Mouse (Mus musculus) forebrain, embryonic 14.5 days (tissue): ENCODE data around the gene Siva1. TPM values are rescaled to one million over a fixed set of nuclear protein-coding genes. Genes with fewer than 3 reads are reported as not detected.

Experiments used
- ATAC-seq: fragments of 200-750 bp; cut with Nextera tagmentation; 2 replicates; pipeline ENCODE4 v1.8.0; 2017; ENCODE audit warnings: mild to moderate bottlenecking, moderate library complexity
- DNase-seq: peaks from one replicate; pipeline ENCODE4 v3.0.0-alpha.2; 2015; ENCODE audit warnings: low spot score
- H3K27ac ChIP-seq: fragments of 300-500 bp; sonication (generic); 2 replicates; pipeline ENCODE4 v1.5.1; 2014; ENCODE audit warnings: low read depth, mild to moderate bottlenecking, control low read depth, low read length, moderate library complexity
- H3K27me3 ChIP-seq: fragments of 300-500 bp; sonication (generic); replicated peaks from 2 replicates; pipeline ENCODE4 v1.6.1; 2014; ENCODE audit warnings: low read length, control low read depth, mixed read lengths; ENCODE audit not compliant: control insufficient read depth, insufficient read depth
- H3K36me3 ChIP-seq: fragments of 300-500 bp; sonication (generic); 2 replicates; pipeline ENCODE4 v1.6.1; 2014; ENCODE audit warnings: low read length, control low read depth; ENCODE audit not compliant: control insufficient read depth, insufficient read depth
- H3K4me1 ChIP-seq: fragments of 300-500 bp; sonication (generic); 2 replicates; pipeline ENCODE4 v1.6.1; 2014; ENCODE audit warnings: antibody characterized with exemption, low read length, control low read depth; ENCODE audit not compliant: control insufficient read depth, insufficient read depth
- H3K4me2 ChIP-seq: fragments of 300-500 bp; sonication (generic); 2 replicates; pipeline ENCODE4 v1.6.1; 2014; ENCODE audit warnings: mild to moderate bottlenecking, control low read depth, low read length
- H3K4me3 ChIP-seq: fragments of 300-500 bp; sonication (generic); 2 replicates; pipeline ENCODE4 v1.5.1; 2014; ENCODE audit warnings: low read depth, low read length, control low read depth
- H3K9ac ChIP-seq: fragments of 300-500 bp; sonication (generic); 2 replicates; pipeline ENCODE4 v1.6.1; 2014; ENCODE audit warnings: mild to moderate bottlenecking, low read length, control low read depth, moderate library complexity
- H3K9me3 ChIP-seq: fragments of 300-500 bp; sonication (generic); replicated peaks from 2 replicates; pipeline ENCODE4 v1.6.1; 2016; ENCODE audit warnings: low read length, control low read depth, mixed read lengths; ENCODE audit not compliant: control insufficient read depth
- WGBS: fragments of 180-500 bp; shearing (Covaris S2); extraction: QIAGEN DNeasy Blood & Tissue Kit; methylation state at CpG from one replicate; pipeline ENCODE4 v1.1.7; 2014; 5-methylcytosine and 5-hydroxymethylcytosine counted together
- polyA plus RNA-seq: library from polyadenylated mRNA; unstranded; fragments of >200 nt; fragmentation: Nextera tagmentation; extraction: Ambion mirVana; gene quantifications from 2 replicates; pipeline ENCODE4 v1.2.1, GENCODE M21; 2014

Siva1 gene
- polyA plus RNA-seq, 1 experiment from 2014 or later: 155 TPM

- ATAC-seq: no peak
- DNase-seq: no peak
- H3K9ac ChIP-seq: no peak overlapping the region
- H3K4me2 ChIP-seq: no peak overlapping the region
- peaks cover 3% of the 10 kb centered on the region; the same call in 1 of the 2 replicates for H3K4me1 ChIP-seq
- H3K27ac ChIP-seq: no peak overlapping the region
- WGBS: 85% methylated on average over 6 of the region's 6 CpGs
- H3K27me3 ChIP-seq: no peaks in the 10 kb centered on the region
- no peaks in the 10 kb centered on the region for H3K9me3 ChIP-seq
- H3K36me3 ChIP-seq: no peaks in the 10 kb centered on the region
- no peak overlapping the region for H3K4me3 ChIP-seq
These were observed 16.3 kb upstream of the Siva1 start for GRCm38 (mm10) chr12:112628197-112628596.

GRCm38 (mm10) chr12:112628928-112629721 is 15.4 kb upstream of the Siva1 start:
- Histone ChIP-seq H3K4me2 (peak overlapping the region; percentile 44), H3K4me1 (peaks cover 3% of the 10 kb centered on the region; the same call in 1 of the 2 replicates), H3K4me3 (peak overlapping the region; percentile 10; the same call in 1 of the 2 replicates), H3K27me3 (no peaks in the 10 kb centered on the region), H3K27ac (no peak overlapping the region), H3K36me3 (no peaks in the 10 kb centered on the region), H3K9me3 (no peaks in the 10 kb centered on the region), H3K9ac (0 out of 2 replicates have a peak overlapping the region, but pooled peaks have one; percentile 25)
- WGBS: 40% methylated on average over 19 of the region's 19 CpGs
- DNase-seq: peak; percentile 62
- ATAC-seq: peak; percentile 82

- no peak overlapping the region for H3K9ac ChIP-seq
- 94% methylated on average over 12 of the region's 12 CpGs for WGBS
- H3K4me3 ChIP-seq: no peak overlapping the region
- DNase-seq (no peak), ATAC-seq (no peak)
- H3K4me1 ChIP-seq: peaks cover 3% of the 10 kb centered on the region; the same call in 1 of the 2 replicates
- no peak overlapping the region for H3K27ac ChIP-seq
- H3K4me2 ChIP-seq: no peak overlapping the region
- no peaks in the 10 kb centered on the region for H3K36me3 ChIP-seq
- no peaks in the 10 kb centered on the region for H3K27me3 ChIP-seq
- no peaks in the 10 kb centered on the region for H3K9me3 ChIP-seq
These were observed 14.4 kb upstream of the Siva1 start for GRCm38 (mm10) chr12:112630029-112630428.

GRCm38 (mm10) chr12:112630796-112631195 is 13.7 kb upstream of the Siva1 start:
- no peak for DNase-seq
- no peak overlapping the region for H3K4me3 ChIP-seq
- H3K4me2 ChIP-seq: no peak overlapping the region
- no peaks in the 10 kb centered on the region for H3K27me3 ChIP-seq
- ATAC-seq: no peak
- H3K9me3 ChIP-seq: no peaks in the 10 kb centered on the region
- H3K9ac ChIP-seq: no peak overlapping the region
- WGBS: 83% methylated on average over 5 of the region's 5 CpGs
- H3K27ac ChIP-seq: no peak overlapping the region
- H3K36me3 ChIP-seq: no peaks in the 10 kb centered on the region
- peaks cover 3% of the 10 kb centered on the region; the same call in 1 of the 2 replicates for H3K4me1 ChIP-seq

- no peak for ATAC-seq
- DNase-seq: no peak
- H3K27me3 ChIP-seq: no peaks in the 10 kb centered on the region
- no peak overlapping the region for H3K27ac ChIP-seq
- no peak overlapping the region for H3K4me2 ChIP-seq
- WGBS: 62% methylated on average over 1 of the region's 1 CpGs
- no peak overlapping the region for H3K9ac ChIP-seq
- H3K9me3 ChIP-seq: no peaks in the 10 kb centered on the region
- no peak overlapping the region for H3K4me3 ChIP-seq
- H3K36me3 ChIP-seq: no peaks in the 10 kb centered on the region
- H3K4me1 ChIP-seq: peaks cover 3% of the 10 kb centered on the region; the same call in 1 of the 2 replicates
These were observed 13.0 kb upstream of the Siva1 start for GRCm38 (mm10) chr12:112631472-112631871.

GRCm38 (mm10) chr12:112632084-112632777 is 12.2 kb upstream of the Siva1 start:
- ATAC-seq: no peak

GRCm38 (mm10) chr12:112632907-112633306 is 11.6 kb upstream of the Siva1 start:
- H3K4me2 ChIP-seq: no peak overlapping the region
- ATAC-seq (no peak), DNase-seq (no peak)
- no peak overlapping the region for H3K4me3 ChIP-seq
- WGBS: 88% methylated on average over 5 of the region's 5 CpGs
- H3K9ac ChIP-seq: no peak overlapping the region
- H3K9me3 ChIP-seq: no peaks in the 10 kb centered on the region
- H3K36me3 ChIP-seq: no peaks in the 10 kb centered on the region
- no peaks in the 10 kb centered on the region for H3K27me3 ChIP-seq
- peaks cover 3% of the 10 kb centered on the region; the same call in 1 of the 2 replicates for H3K4me1 ChIP-seq
- no peak overlapping the region for H3K27ac ChIP-seq

More at GRCm38 (mm10) chr12:112632084-112632777, 12.2 kb upstream of the Siva1 start:
- no peaks in the 10 kb centered on the region for H3K27me3 ChIP-seq
- 79% methylated on average over 11 of the region's 11 CpGs for WGBS
- H3K27ac ChIP-seq: no peak overlapping the region
- H3K4me3 ChIP-seq: no peak overlapping the region
- no peak overlapping the region for H3K9ac ChIP-seq
- peaks cover 3% of the 10 kb centered on the region; the same call in 1 of the 2 replicates for H3K4me1 ChIP-seq
- H3K9me3 ChIP-seq: no peaks in the 10 kb centered on the region
- DNase-seq: no peak
- H3K36me3 ChIP-seq: no peaks in the 10 kb centered on the region
- H3K4me2 ChIP-seq: no peak overlapping the region

- Histone ChIP-seq H3K4me1 (peaks cover 3% of the 10 kb centered on the region; the same call in 1 of the 2 replicates), H3K4me2 (no peak overlapping the region), H3K36me3 (no peaks in the 10 kb centered on the region), H3K4me3 (no peak overlapping the region), H3K27ac (no peak overlapping the region), H3K27me3 (no peaks in the 10 kb centered on the region), H3K9me3 (no peaks in the 10 kb centered on the region), H3K9ac (no peak overlapping the region)
- ATAC-seq (no peak), DNase-seq (no peak)
- 81% methylated on average over 9 of the region's 9 CpGs for WGBS
These were observed 10.8 kb upstream of the Siva1 start for GRCm38 (mm10) chr12:112633686-112634085.
